Mouse (Mus musculus) MEL (cell line): ENCODE results near the gene Prdm12. TPM values are rescaled to one million over a fixed set of nuclear protein-coding genes. Genes with fewer than 3 reads are reported as not detected.

Experiments
- DNase-seq: peaks from one replicate; pipeline ENCODE4 v3.0.0; 2011; ENCODE audit warnings: low read depth, low spot score
- H3K27ac ChIP-seq: 2 replicates; pipeline ENCODE4 v1.5.1; 2012; ENCODE audit warnings: low read depth, mild to moderate bottlenecking, control low read depth, low read length, moderate library complexity; ENCODE audit not compliant: control insufficient read depth
- H3K27me3 ChIP-seq, 2 experiments: fragments of 150-350 bp in 1 of 2; sonication (generic) in 1 of 2; 2 replicates each; pipeline ENCODE4 v1.6.1; 2012; ENCODE audit warnings: low read length in 2 of 2, mild to moderate bottlenecking in 2 of 2, improper control_type of control experiment in 1 of 2, moderate library complexity in 1 of 2; ENCODE audit not compliant: insufficient read depth in 2 of 2, control insufficient read depth in 1 of 2
- H3K36me3 ChIP-seq, 2 experiments: 2 replicates each; pipeline ENCODE4 v1.6.1; 2012 to 2014; ENCODE audit warnings: low read length in 2 of 2, improper control_type of control experiment in 1 of 2, inconsistent platforms in 1 of 2, mild to moderate bottlenecking in 1 of 2; ENCODE audit not compliant: insufficient read depth in 2 of 2, control insufficient read depth in 1 of 2
- H3K4me1 ChIP-seq, 2 experiments: fragments of 150-350 bp in 1 of 2; sonication (generic) in 1 of 2; 2 replicates each; pipeline ENCODE4 v1.6.1; 2012; ENCODE audit warnings: low read length in 2 of 2, improper control_type of control experiment in 1 of 2, mild to moderate bottlenecking in 1 of 2; ENCODE audit not compliant: insufficient read depth in 2 of 2, control insufficient read depth in 1 of 2
- H3K4me3 ChIP-seq, 2 experiments: fragments of 150-350 bp in 1 of 2; sonication (generic) in 1 of 2; 2 replicates each; pipeline ENCODE4 v1.5.1; 2012; ENCODE audit warnings: low read depth in 2 of 2, low read length in 2 of 2, mild to moderate bottlenecking in 2 of 2, moderate library complexity in 2 of 2, control low read depth in 1 of 2, improper control_type of control experiment in 1 of 2; ENCODE audit not compliant: control insufficient read depth in 1 of 2, insufficient read depth in 1 of 2
- H3K79me2 ChIP-seq: 2 replicates; pipeline ENCODE4 v1.6.1; 2012; ENCODE audit warnings: mild to moderate bottlenecking, low read length, moderate library complexity; ENCODE audit not compliant: control insufficient read depth, poor library complexity, insufficient read depth
- H3K9ac ChIP-seq: 2 replicates; pipeline ENCODE4 v1.6.1; 2012; ENCODE audit warnings: low read depth, mild to moderate bottlenecking, control low read depth, low read length, moderate library complexity; ENCODE audit not compliant: control insufficient read depth, poor library complexity, severe bottlenecking
- H3K9me3 ChIP-seq: fragments of 150-350 bp; sonication (generic); replicated peaks from 2 replicates; pipeline ENCODE4 v1.6.1; 2012; ENCODE audit warnings: mild to moderate bottlenecking, low read length, improper control_type of control experiment, moderate library complexity; ENCODE audit not compliant: insufficient read depth
- CHD1 ChIP-seq: IDR thresholded peaks from 2 replicates; pipeline ENCODE4 v1.6.1; 2012; ENCODE audit warnings: low read depth, mild to moderate bottlenecking, inconsistent platforms, low read length, improper control_type of control experiment
- EP300 ChIP-seq, 2 experiments: IDR thresholded peaks; 2 replicates each; pipeline ENCODE4 v1.6.1; 2011; ENCODE audit warnings: improper control_type of control experiment in 2 of 2, low read length in 2 of 2, low read depth in 1 of 2, mild to moderate bottlenecking in 1 of 2
- ETS1 ChIP-seq: IDR thresholded peaks from 2 replicates; pipeline ENCODE4 v1.6.1; 2012; ENCODE audit warnings: low read depth, mild to moderate bottlenecking, inconsistent platforms, low read length, improper control_type of control experiment, moderate library complexity
- KAT2A ChIP-seq: conservative IDR thresholded peaks from 2 replicates; pipeline ENCODE4 v1.6.1; 2012; ENCODE audit warnings: low read depth, low read length, improper control_type of control experiment, inconsistent platforms
- MYB ChIP-seq: IDR thresholded peaks from 2 replicates; pipeline ENCODE4 v1.6.1; 2011; ENCODE audit warnings: mild to moderate bottlenecking, low read depth, low read length, improper control_type of control experiment
- POLR2A ChIP-seq, 2 experiments: IDR thresholded peaks; 2 replicates each; pipeline ENCODE4 v1.6.1; 2011 to 2012; ENCODE audit warnings: low read length in 2 of 2, mild to moderate bottlenecking in 2 of 2, control low read depth in 1 of 2, improper control_type of control experiment in 1 of 2, low read depth in 1 of 2, moderate library complexity in 1 of 2; ENCODE audit not compliant: control insufficient read depth in 1 of 2, insufficient read depth in 1 of 2, poor library complexity in 1 of 2
- TAL1 ChIP-seq: IDR thresholded peaks from 2 replicates; pipeline ENCODE4 v1.6.1; 2012; ENCODE audit warnings: mild to moderate bottlenecking, inconsistent platforms, low read length, moderate library complexity, mixed read lengths
- TBP ChIP-seq: IDR thresholded peaks from 2 replicates; pipeline ENCODE4 v1.8.0; 2011; ENCODE audit warnings: low read depth, low read length, improper control_type of control experiment
- ZC3H11A ChIP-seq: IDR thresholded peaks from 2 replicates; pipeline ENCODE4 v1.6.1; 2012; ENCODE audit warnings: low read depth, mild to moderate bottlenecking, inconsistent platforms, low read length, improper control_type of control experiment
- ZMIZ1 ChIP-seq: IDR thresholded peaks from 2 replicates; pipeline ENCODE4 v1.6.1; 2012; ENCODE audit warnings: low read depth, mild to moderate bottlenecking, inconsistent platforms, low read length, improper control_type of control experiment, moderate library complexity
- polyA plus RNA-seq, 2 experiments: library from polyadenylated mRNA; stranded (reverse) in 1 of 2; unstranded in 1 of 2; fragments of >175 nt in 1 of 2; fragments of >200 nt in 1 of 2; gene quantifications; 2 replicates each; pipeline versions ENCODE4 v1.2.1 to v1.2.4; 2012; ENCODE audit warnings: low replicate concordance in 2 of 2, low read depth in 1 of 2; ENCODE audit not compliant: insufficient read length in 2 of 2, insufficient read depth in 1 of 2, missing spikeins in 1 of 2
- total RNA-seq: library from RNA; depleted of rRNA; stranded (reverse); fragments of 300-350 nt; gene quantifications from 2 replicates; pipeline ENCODE4 v1.2.3, GENCODE M21; 2012

Prdm12 gene
- total and polyA plus RNA-seq, 3 experiments = not detected

DNA sequence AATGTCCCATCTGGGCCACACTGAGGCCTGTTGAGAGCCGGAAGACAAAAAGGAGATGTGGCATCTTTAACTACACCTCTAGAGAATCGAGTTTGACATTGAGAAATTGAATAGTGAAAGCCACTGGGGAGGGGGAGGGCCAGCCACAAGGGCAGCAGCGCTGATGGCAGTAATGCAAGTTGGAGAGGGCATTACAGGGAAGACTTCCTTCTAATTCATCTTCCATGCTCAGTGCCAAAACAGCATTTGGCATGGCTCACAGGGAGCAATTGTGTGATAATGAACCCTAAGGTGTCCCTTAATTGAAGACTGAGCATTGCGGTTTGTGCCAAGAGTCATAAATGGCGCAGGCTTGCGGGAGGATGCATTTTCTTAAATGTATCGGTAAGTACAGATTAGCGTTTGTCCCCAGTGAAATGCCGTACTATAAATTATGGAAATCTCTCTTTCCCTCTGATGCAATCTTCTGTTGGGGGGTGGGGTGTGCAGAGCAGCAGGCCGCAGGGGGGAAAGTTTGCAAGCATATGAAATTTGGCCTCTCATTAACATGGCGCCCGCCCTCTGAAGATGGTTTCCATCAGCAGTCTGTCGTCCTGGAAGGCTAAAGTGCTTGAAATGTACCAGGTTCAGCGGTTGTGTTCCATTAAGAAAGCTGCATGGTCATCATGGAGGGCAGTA lies 21.2 kb upstream of the Prdm12 start:
- no peak overlapping the region for H3K9ac ChIP-seq
- no peak overlapping the region for H3K4me3 ChIP-seq
- H3K9me3 ChIP-seq = no peaks in the 10 kb centered on the region
- H3K27me3 ChIP-seq = no peaks in the 10 kb centered on the region
- no peak for DNase-seq
- H3K79me2 ChIP-seq = no peaks in the 10 kb centered on the region
- no peak for TF ChIP-seq CHD1
- TF ChIP-seq MYB = no peak
- no peak for TF ChIP-seq ZC3H11A
- no peak for TF ChIP-seq ETS1
- no peaks in the 10 kb centered on the region for H3K4me1 ChIP-seq
- no peak overlapping the region for H3K27ac ChIP-seq
- peaks cover 0 to 2% of the 10 kb centered on the region in 2 experiments; a peak in 2 of 4 replicates for H3K36me3 ChIP-seq

DNA sequence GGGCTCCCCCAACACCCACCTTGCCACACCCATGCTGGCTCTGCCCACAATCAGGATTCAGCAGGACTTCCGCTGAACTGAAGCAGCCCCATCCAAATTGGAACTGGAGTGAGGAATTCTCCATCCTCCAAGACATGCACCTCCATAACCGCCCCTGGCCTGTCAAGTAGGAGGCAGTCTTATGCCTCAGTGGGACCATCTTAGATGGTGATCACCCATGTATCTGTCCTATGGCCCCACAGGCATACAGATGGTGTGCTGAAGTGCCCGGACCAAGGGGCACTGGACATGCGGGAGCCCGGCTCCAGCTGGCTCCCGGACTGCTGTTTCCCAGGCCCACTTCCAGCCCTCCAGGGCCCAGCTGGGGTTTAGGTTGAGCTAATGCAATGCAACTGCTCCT lies 20.6 kb upstream of the Prdm12 start:
- TF ChIP-seq TBP = no peak
- no peak for TF ChIP-seq KAT2A
- TF ChIP-seq TAL1 = no peak
- TF ChIP-seq ZMIZ1 = no peak
- no peak for TF ChIP-seq EP300 (IDR thresholded peaks at IDR 0.05; ENCODE audit: low read depth in 1 of 2, low read length in 2 of 2)
- no peak overlapping the region for H3K27ac ChIP-seq
- peaks cover 0 to 3% of the 10 kb centered on the region in 2 experiments; a peak in 1 of 4 replicates for H3K27me3 ChIP-seq

DNA sequence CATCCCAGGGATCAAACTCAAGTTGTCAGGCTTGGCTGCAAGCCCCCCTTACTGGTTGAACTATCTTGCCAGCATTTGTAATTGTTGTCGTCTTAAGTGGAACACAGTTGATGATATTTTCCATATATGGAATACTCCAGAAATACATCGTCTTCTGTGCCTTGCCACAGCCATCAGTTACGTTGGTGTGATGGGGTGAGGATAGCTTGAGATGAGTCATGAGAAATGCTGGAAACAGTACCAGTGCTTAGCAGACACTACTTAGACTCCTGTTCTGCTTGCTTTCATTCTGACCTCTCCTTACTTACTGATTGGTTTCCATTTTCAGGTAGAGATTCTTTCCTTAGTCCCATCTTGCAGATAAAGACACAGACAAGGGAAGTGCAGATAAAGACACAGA lies 6.3 kb upstream of the Prdm12 start:
- no peak overlapping the region for H3K9ac ChIP-seq
- TF ChIP-seq EP300 (IDR thresholded peaks at IDR 0.05; ENCODE audit: low read depth in 1 of 2, low read length in 2 of 2) (no peak), ZC3H11A (no peak), POLR2A (IDR thresholded peaks at IDR 0.05; ENCODE audit: control insufficient read depth in 1 of 2, insufficient read depth in 1 of 2, low read depth in 1 of 2, low read length in 2 of 2, poor library complexity in 1 of 2) (no peak), TAL1 (no peak)
- no peak for DNase-seq
- no peaks in the 10 kb centered on the region for H3K36me3 ChIP-seq
- H3K9me3 ChIP-seq = no peaks in the 10 kb centered on the region
- no peaks in the 10 kb centered on the region for H3K79me2 ChIP-seq
- H3K27ac ChIP-seq = no peak overlapping the region
- no peak overlapping the region for H3K4me3 ChIP-seq
- no peaks in the 10 kb centered on the region for H3K4me1 ChIP-seq
- H3K27me3 ChIP-seq = no peaks in the 10 kb centered on the region; a peak in 1 of 4 replicates

More for the DNA sequence above, 20.6 kb upstream of the Prdm12 start:
- H3K9ac ChIP-seq = no peak overlapping the region
- peaks cover 0 to 2% of the 10 kb centered on the region in 2 experiments; a peak in 2 of 4 replicates for H3K36me3 ChIP-seq
- no peaks in the 10 kb centered on the region for H3K4me1 ChIP-seq
- no peak overlapping the region for H3K4me3 ChIP-seq
- no peaks in the 10 kb centered on the region for H3K9me3 ChIP-seq
- DNase-seq = no peak
- H3K79me2 ChIP-seq = no peaks in the 10 kb centered on the region
